Mouse (Mus musculus) Patski (cell line): ENCODE measurements around the gene Siva1. TPM values are rescaled to one million over a fixed set of nuclear protein-coding genes. Genes with fewer than 3 reads are reported as not detected.

Experiments
- ATAC-seq: fragments of 100-300 bp; one replicate; pipeline ENCODE4 v1.8.0; 2021
- CTCF ChIA-PET: fragments of 350-600 bp; sonication (Branson Sonifier 250); formaldehyde crosslinking; loops from one replicate; lab custom pipeline; 2022; ENCODE audit warnings: inconsistent platforms; lab: Charles Lee
- POLR2A ChIA-PET: fragments of 350-600 bp; sonication (Branson Sonifier 250); formaldehyde crosslinking; loops from one replicate; lab custom pipeline; 2022; ENCODE audit warnings: antibody characterized with exemption, inconsistent platforms; lab: Charles Lee
- DNase-seq: peaks from one replicate; pipeline ENCODE4 v3.0.0-alpha.2; 2011; ENCODE audit warnings: low read depth, low spot score
- H3K27me3 ChIP-seq: fragments of 371-371 bp; one replicate; pipeline ENCODE4 v1.5.1; 2021
- CTCF ChIP-seq: fragments of 100-300 bp; IDR thresholded peaks from one replicate; pipeline ENCODE4 v1.5.1; 2021
- in situ Hi-C: fragments of 300-500 bp; cut with MboI; formaldehyde crosslinking; loops from 3 replicates; pipeline ENCODE4 v1.11.1; 2018; ENCODE audit warnings: low pct_unique_long_range_greater_than_20kb, mixed read lengths
- polyA plus RNA-seq: library from polyadenylated mRNA; unstranded; gene quantifications from one replicate; pipeline ENCODE4 v1.2.3, GENCODE M21; 2021

Siva1 gene
- polyA plus RNA-seq, 1 experiment from 2014 or later = 36.0 TPM

GRCm38 (mm10) chr12:112630796-112631195 lies 13.7 kb upstream of the Siva1 start:
- ATAC-seq (no peak), DNase-seq (no peak)
- in situ Hi-C loops = no loop called here
- no peaks in the 10 kb centered on the region for H3K27me3 ChIP-seq
- no peak for TF ChIP-seq CTCF
- POLR2A ChIA-PET = no interaction called here
- CTCF ChIA-PET = interaction anchor here (2.1 kb wide), 1 partner anchor 79 kb away, joined by 6 read pairs; no protein-coding TSS in a partner anchor

- in situ Hi-C loops = no loop called here
- no peak for DNase-seq
- ATAC-seq = no peak
- no peak for TF ChIP-seq CTCF
- ChIA-PET CTCF (no interaction called here), POLR2A (no interaction called here)
- no peaks in the 10 kb centered on the region for H3K27me3 ChIP-seq
These were observed 13.0 kb upstream of the Siva1 start for GRCm38 (mm10) chr12:112631472-112631871.

DNA sequence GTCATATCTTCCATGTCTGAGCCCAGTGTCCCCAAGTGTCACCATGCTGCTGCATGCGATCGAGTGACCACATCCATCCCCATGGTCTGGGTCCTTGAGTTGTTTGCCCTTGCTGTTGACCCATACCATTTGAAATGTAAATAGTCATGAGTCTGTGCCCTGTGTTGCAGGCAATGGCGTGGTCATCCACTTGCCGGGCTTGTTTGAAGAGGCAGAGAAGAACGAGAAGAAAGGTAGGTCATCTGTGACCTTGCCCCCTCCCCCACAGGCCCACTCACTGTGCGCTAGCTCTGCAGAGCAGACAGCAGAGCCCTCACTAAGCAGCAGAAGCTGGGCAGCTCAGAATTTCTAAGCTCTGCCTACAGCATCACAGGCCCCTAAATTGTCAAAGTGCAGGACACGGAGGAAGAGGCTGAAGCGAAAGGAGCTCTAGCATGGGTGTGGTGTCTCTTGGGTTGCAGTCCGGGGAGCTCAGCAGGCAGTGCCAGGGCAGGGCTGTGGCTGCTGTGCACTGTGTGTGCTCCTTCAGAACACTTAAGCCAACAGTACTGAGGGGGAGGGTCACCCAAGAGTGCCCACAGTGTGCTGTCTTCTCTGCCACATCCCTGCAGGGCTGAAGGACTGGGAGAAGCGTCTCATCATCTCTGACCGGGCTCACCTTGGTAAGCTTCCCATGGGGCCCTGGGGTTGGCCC lies 12.2 kb upstream of the Siva1 start:
- POLR2A ChIA-PET = no interaction called here
- TF ChIP-seq CTCF = no peak
- no peaks in the 10 kb centered on the region for H3K27me3 ChIP-seq
- DNase-seq (no peak), ATAC-seq (no peak)
- CTCF ChIA-PET = no interaction called here
- in situ Hi-C loops = no loop called here

DNA sequence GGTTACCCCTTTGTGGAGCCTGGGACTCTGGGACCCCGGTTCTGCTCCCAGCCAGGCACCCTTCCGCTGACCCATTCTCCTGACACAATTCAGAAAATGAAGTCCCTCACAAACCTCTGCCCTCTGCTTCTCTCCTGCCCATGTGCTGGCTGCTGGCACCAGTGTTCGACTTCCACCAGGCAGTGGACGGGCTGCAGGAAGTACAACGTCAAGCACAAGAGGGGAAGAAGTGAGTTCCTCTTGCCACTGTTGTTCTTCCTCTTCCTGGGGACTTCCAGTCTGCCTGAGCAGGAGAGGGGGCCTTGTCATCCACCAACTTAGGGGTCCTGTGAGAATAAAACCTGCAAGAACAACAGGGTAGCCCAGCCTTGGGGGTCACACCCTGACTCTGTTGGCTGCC lies 11.6 kb upstream of the Siva1 start:
- ChIA-PET POLR2A (no interaction called here), CTCF (no interaction called here)
- in situ Hi-C loops = no loop called here
- DNase-seq = no peak
- no peak for TF ChIP-seq CTCF
- no peaks in the 10 kb centered on the region for H3K27me3 ChIP-seq
- no peak for ATAC-seq

- POLR2A ChIA-PET = no interaction called here
- DNase-seq (no peak), ATAC-seq (no peak)
- H3K27me3 ChIP-seq = no peaks in the 10 kb centered on the region
- TF ChIP-seq CTCF = no peak
- CTCF ChIA-PET = no interaction called here
- in situ Hi-C loops = no loop called here
These were observed 10.8 kb upstream of the Siva1 start for GRCm38 (mm10) chr12:112633686-112634085.

DNA sequence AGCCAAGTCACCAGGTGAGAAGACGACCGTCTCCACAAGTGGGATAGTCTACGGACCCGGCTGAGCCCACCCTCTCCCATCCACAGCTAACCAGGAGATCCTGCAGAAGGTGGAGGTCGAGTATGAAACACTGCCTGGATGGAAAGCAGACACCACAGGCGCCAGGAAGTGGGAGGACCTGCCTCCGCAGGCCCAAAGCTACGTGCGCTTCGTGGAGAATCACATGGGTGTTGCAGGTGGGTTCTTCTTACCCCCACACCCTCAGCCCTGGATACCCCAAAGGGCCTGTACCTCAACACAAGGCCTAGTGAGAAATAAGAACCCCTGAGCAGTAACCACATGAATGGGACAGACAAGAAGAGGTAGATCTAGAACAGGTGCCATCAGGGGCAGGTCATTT lies 5.0 kb upstream of the Siva1 start:
- ChIA-PET POLR2A (no interaction called here), CTCF (no interaction called here)
- TF ChIP-seq CTCF = no peak

GRCm38 (mm10) chr12:112643126-112643525 lies 1.4 kb upstream of the Siva1 start:
- in situ Hi-C loops = no loop called here
- CTCF ChIA-PET = no interaction called here
- no peak for TF ChIP-seq CTCF
- H3K27me3 ChIP-seq = no peaks in the 10 kb centered on the region
- POLR2A ChIA-PET = no interaction called here
- ATAC-seq = no peak
- no peak for DNase-seq

More for the DNA sequence above, 5.0 kb upstream of the Siva1 start:
- no peak for ATAC-seq
- in situ Hi-C loops = no loop called here
- no peaks in the 10 kb centered on the region for H3K27me3 ChIP-seq
- no peak for DNase-seq

DNA sequence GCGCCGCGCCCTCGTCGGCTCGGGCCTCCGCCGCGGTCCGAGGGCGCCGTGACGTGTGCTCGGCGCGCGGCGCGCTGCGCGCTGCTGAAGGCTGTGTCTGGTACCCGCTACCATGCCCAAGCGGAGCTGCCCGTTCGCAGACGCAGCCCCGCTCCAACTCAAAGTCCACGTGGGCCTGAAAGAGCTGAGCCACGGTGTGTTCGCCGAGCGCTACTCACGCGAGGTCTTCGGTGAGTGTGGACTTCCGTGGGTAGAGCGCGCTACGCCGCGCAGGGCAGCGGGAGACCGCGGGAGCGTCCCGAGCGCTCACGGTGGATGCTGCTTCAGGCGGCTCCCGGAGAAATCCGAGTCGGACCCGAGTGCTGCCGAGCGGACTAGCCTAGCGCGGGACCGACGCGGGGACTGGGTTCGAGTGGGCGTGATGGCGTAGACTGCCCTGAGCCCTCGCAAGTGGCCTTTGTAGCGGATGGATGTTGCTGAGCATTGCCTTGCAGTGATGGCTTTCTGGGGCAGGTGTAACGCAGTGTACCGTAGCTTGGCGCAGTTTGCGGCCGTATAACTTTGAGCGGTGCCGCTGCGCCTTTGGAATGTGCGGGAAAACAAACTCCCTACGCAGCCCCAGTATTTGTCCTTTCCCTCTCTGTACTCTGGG lies 502 bp downstream of the Siva1 start:
- ChIA-PET POLR2A (no interaction called here), CTCF (no interaction called here)
- peak; percentile 15 for ATAC-seq
- in situ Hi-C loops = no loop called here
- no peak for TF ChIP-seq CTCF
- no peaks in the 10 kb centered on the region for H3K27me3 ChIP-seq
- no peak for DNase-seq

DNA sequence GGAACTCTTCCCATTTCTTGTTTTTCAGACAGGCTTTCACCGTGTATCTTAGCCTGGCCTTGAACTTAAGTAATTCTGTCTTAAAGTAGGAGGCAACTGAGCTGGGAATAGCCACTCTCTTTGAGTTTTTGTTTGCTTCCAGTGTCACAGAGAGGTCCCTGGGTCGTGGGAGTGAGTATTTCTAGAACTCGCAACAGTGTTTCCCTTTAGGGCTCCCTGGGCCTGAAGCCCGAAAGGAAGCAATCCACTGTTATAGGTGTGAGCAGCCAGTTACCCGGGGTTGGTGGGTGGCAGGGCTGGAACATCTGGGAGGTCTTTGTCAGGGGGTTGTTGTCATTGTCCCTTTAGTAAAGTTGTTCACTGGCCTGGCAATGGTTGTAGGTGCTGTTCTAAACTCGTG lies 1.7 kb downstream of the Siva1 start:
- no peaks in the 10 kb centered on the region for H3K27me3 ChIP-seq
- TF ChIP-seq CTCF = no peak
- ChIA-PET CTCF (no interaction called here), POLR2A (no interaction called here)
- DNase-seq = no peak
- no peak for ATAC-seq
- in situ Hi-C loops = no loop called here

GRCm38 (mm10) chr12:112648081-112648480 lies 3.6 kb downstream of the Siva1 start:
- DNase-seq (no peak), ATAC-seq (no peak)
- POLR2A ChIA-PET = no interaction called here
- no peaks in the 10 kb centered on the region for H3K27me3 ChIP-seq
- CTCF ChIA-PET = no interaction called here
- TF ChIP-seq CTCF = no peak
- in situ Hi-C loops = no loop called here

- DNase-seq (no peak), ATAC-seq (no peak)
- CTCF ChIA-PET = interaction anchor here (0.9 kb wide), 1 partner anchor 16 kb away, joined by 3 read pairs; no protein-coding TSS in a partner anchor
- no peaks in the 10 kb centered on the region for H3K27me3 ChIP-seq
- POLR2A ChIA-PET = no interaction called here
- in situ Hi-C loops = loop anchor here (5.0 kb wide), 1 partner anchor 55 kb away; no protein-coding TSS in a partner anchor
- no peak for TF ChIP-seq CTCF
These were observed 7.4 kb downstream of the Siva1 start for GRCm38 (mm10) chr12:112651778-112652439.
